Mouse (Mus musculus): ENCODE measurements around the gene Serbp1.

GRCm38 (mm10) chr6:67281614-67282197 lies 43.7 kb downstream of the Serbp1 start:
- TF ChIP-seq CTCF (IDR thresholded peaks at IDR 0.05; ENCODE audit: low read depth) (no peak), EP300 (IDR thresholded peaks at IDR 0.05; ENCODE audit: low read depth) (no peak)
